ENCODE assay signal across 11 mouse cellular contexts in genomic region chr14:93621211-93621610, GRCm38 (mm10).
DNase-seq lines count a peak whose midpoint lies in the region; ATAC-seq lines count a peak whose summit lies in the region.
"Had no signal": no experiment of that assay in that cellular context is flagged by ENCODE, and none has a peak within 500 bp of the region (broad histone marks: within the 10 kb centered on the region; RNA-seq: fewer than 3 reads in every experiment).

No protein-coding gene starts in this region.

- no peak overlapping the region for H3K27ac ChIP-seq in embryonic facial prominence, embryonic 10.5 days (replicated peaks)
- H3K27ac ChIP-seq in intestine, embryonic 15.5 days, result no peak overlapping the region

- no peak overlapping the region for H3K9ac ChIP-seq in intestine, embryonic 15.5 days

- no peaks in the 10 kb centered on the region for H3K36me3 ChIP-seq in embryonic facial prominence, embryonic 10.5 days (replicated peaks)
- no peaks in the 10 kb centered on the region for H3K36me3 ChIP-seq in intestine, embryonic 15.5 days

- DNase-seq in retina, postnatal 7 days (ENCODE audit: low read depth, low spot score), result peak; percentile 11
- DNase-seq in retina, postnatal 1 day, result no peak
- DNase-seq in embryonic facial prominence, embryonic 10.5 days (ENCODE audit: low spot score), result peak; percentile 13
- peak; percentile 37 to 38 for DNase-seq in left cerebral cortex, postnatal 10 days (ENCODE audit: extremely low spot score in 1 of 2, low spot score in 2 of 2)
- DNase-seq in adrenal gland, adult 8-10 months, result no peak
- DNase-seq: gastrocnemius, postnatal 36 days; lung, adult 18-20 months; thymus, adult 18-20 months had no signal

- no peak for ATAC-seq in inflammation-experienced regulatory T-cells, adult 6 months
- ATAC-seq in intestine, embryonic 15.5 days, result no peak
- ATAC-seq: activated CD4-positive, CD25-positive, alpha-beta regulatory T cell, adult 4 months had no signal

- peaks cover 6% of the 10 kb centered on the region for H3K4me1 ChIP-seq in embryonic facial prominence, embryonic 10.5 days
- H3K4me1 ChIP-seq in intestine, embryonic 15.5 days (replicated peaks), result no peaks in the 10 kb centered on the region

- no peak overlapping the region for H3K4me2 ChIP-seq in intestine, embryonic 15.5 days (replicated peaks)

- H3K9me3 ChIP-seq in embryonic facial prominence, embryonic 10.5 days, result no peaks in the 10 kb centered on the region
- no peaks in the 10 kb centered on the region for H3K9me3 ChIP-seq in intestine, embryonic 15.5 days

- H3K27me3 ChIP-seq in embryonic facial prominence, embryonic 10.5 days (replicated peaks; ENCODE audit: low read depth, poor library complexity, severe bottlenecking), result no peaks in the 10 kb centered on the region
- no peaks in the 10 kb centered on the region for H3K27me3 ChIP-seq in intestine, embryonic 15.5 days (replicated peaks)

- WGBS in embryonic facial prominence, embryonic 10.5 days, result 62% methylated on average over 9 of the region's 9 CpGs
- 80% methylated on average over 9 of the region's 9 CpGs for WGBS in intestine, embryonic 15.5 days

- H3K4me3 ChIP-seq in embryonic facial prominence, embryonic 10.5 days, result no peak overlapping the region
- no peak overlapping the region for H3K4me3 ChIP-seq in intestine, embryonic 15.5 days (replicated peaks)

- intact Hi-C loops in left cerebral cortex, postnatal 10 days (cut with DNase I), result no loop called here

Comparison
In these comparisons a context has a peak if more than half of its experiments do, and no peak if none do; other contexts are left out.
1. DNase-seq: peak in retina, postnatal 7 days (single experiment), embryonic facial prominence, embryonic 10.5 days (single experiment) and left cerebral cortex, postnatal 10 days (2 of 2); none in retina, postnatal 1 day (single experiment) and adrenal gland, adult 8-10 months (single experiment).